Mouse (Mus musculus) left cerebral cortex, adult 11 months (tissue): ENCODE measurements at regions not wholly inside any gene's neighbourhood (a gene's known extent, or its start where the extent isn't known, plus 50 kb on each side); places are given as distances from the start of the nearest gene placed in this dataset.
A peak's percentile ranks its signal among the peaks of the same experiment; 100 is the strongest.

Experiments
- DNase-seq: peaks from one replicate; pipeline ENCODE4 v3.0.0; 2022; ENCODE audit warnings: low spot score

DNA sequence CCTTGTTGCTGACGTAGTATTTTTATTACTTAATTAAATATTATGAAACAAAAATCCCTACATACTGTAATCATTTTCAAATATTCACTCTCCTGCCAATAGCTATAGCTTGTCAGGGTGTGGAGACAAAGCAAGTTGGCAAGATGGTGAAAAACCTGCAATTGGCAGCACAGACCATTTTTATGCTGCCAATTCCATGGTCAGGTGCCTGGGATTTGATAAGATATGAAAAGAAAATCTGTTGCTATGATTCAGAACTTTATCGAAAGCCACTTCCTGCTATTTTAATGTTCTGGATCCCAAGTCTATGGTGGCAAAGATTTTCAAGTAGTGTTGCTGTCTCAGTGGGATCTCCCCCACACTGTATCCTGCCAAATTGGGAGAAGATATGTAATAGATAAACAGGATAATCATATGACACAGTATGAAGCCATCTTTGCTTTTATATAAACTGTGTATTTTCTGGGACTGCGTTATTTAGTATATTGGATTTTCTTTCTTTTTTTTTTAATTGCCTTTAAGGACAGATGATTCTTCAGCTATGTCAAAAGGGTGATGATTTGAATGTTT lies 165.3 kb upstream of the Lrrc3b start:
- DNase-seq, result no peak

DNA sequence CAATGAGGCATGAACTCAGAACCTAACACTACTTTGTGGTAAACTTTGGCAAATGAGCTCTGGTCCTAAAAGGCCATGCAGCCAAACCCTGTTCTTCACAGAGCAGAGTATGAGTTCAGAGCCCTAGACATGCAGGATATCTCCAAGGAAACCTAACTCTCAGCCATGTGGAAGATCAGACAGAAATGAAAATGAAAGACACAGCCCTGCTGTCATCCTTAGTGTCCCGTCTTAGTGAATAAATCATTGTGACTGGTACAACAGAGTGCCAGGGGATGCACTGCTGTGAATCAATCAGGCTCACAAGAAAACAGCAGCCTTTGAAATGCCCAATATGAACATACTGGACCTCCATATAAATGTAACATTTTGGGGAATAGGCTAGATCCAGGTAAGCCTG lies 171.4 kb upstream of the Lrrc3b start:
- no peak for DNase-seq

DNA sequence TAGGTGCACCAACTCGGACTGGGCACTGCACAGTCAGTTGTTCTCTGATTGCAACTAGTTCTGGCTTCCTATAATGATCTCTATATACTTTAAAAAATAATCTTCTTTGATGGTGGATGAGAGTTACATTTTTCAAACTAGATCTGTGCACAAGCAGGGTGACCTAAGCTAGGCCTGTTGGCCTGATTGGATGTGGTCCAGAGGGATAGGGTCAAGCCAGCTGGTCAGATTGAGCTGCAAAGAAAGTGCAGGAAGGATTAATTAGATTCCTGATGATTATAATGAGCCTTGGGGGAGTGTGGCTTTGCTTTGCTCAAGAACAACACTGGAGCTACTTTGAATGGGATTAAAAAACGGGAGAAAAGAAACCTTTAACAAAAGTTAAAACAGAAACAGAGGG lies 195.8 kb upstream of the Lrrc3b start:
- no peak for DNase-seq

DNA sequence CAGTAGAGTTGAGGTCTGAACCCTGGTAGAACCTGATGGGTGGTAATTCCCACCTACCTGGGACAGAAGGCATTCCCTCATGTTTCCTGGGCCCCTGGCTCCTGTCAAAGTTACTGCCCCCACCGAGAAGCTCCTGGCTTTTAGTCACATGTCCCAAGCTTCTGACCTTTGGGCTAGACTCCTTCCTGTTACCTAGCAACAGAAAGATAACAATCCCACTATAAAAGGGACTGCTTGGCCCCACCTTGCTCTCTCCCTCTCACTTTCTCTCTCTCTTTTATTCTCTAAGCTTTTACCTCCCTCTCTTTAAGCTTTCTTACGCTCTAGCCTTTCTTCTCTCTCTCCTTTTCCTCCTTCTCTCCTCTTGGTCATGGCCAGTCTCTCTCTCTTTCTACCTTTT lies 198.9 kb upstream of the Lrrc3b start:
- no peak for DNase-seq

DNA sequence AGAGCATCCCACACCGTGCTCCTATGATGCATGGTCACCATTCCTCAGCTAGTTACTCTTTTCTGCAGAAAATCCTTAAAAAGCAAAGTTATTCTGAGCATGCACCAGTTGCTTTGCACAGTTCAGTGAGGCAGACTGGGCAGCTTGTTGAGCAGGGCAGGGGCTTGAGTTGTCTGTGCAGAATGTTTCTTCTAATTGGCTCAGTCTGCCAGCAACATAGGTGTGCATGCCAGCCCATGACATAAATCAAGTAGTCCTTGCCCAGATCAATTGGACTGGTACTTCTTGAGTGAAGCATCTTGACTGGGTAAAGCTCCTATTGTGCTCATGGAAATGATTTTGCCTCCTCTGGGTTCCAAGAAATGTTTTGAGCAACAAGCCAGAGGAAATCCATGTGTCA lies 200.1 kb upstream of the Lrrc3b start:
- no peak for DNase-seq

DNA sequence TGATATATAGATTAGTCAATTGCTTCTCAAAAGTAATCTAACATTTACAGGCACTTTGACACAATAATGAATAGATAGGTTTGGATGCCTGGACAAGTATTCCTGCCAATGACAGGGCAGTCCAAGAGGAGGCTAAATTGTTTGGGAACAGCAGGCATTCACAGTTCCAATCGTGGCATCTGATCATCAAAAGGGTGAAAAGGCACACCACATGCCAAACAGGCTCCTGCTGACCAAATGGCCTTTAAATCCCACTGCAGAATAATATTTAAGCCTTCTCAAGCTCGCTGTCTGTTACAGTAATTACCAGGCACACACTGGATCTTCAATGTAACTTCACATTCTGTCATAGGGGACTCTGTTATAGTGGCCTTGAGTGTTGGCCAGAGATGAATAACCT lies 222.1 kb upstream of the Lrrc3b start:
- DNase-seq, result no peak

DNA sequence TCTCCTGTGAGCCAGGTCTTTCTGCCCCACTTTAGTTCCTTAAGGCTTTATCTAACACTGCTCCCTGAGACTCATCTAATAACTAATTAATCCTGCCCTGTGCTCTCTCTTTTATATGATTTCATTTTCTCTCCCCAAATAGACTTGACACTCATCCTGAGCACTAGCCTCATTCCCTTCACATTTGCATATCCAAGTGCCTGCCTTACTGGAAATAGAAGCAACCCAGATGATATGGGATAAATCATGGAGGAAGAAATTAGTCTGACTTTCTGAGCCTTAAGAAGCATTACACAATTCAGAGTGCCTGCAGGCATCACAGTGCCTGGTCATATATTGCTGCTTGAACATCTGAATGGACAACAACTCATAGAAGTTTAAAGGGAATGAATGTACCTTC lies 233.5 kb upstream of the Lrrc3b start:
- no peak for DNase-seq

DNA sequence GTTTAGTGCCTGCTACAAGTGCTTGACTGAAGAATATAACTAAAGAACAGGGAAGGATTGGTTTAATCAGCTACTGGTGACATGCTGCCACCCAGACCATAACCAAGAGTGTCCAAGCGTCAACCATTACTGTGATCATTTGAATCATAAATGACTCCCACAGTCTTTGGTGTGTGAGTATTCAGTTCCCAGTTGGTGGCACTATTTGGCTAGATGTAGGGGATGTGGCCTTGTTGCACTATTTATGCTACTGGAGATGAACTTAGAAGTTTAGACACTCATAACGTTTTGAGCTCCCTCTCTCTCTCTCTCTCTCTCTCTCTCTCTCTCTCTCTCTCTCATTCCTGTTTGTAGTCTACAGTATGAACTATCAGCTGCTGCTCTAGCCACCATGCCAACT lies 238.4 kb upstream of the Lrrc3b start:
- no peak for DNase-seq

DNA sequence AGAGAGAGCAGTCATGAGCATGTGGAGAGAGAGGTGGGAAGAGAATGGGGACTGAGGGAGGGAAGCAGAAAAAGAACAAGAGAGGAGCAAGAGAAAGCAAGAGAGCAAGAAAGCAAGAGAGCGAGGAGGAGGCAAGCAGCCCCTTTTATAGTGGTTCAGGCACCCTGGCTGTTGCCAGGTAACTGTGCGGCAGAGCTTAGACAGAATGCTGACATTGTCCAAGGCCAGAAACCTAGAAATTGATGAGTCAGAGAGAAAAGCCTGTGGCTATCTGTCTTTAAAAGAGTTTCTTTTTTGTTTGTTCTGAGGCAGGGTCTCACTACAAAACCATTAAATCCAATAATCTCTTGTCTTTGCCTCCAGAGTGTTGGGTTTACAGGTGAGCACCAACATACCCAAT lies 240.7 kb upstream of the Lrrc3b start:
- no peak for DNase-seq

DNA sequence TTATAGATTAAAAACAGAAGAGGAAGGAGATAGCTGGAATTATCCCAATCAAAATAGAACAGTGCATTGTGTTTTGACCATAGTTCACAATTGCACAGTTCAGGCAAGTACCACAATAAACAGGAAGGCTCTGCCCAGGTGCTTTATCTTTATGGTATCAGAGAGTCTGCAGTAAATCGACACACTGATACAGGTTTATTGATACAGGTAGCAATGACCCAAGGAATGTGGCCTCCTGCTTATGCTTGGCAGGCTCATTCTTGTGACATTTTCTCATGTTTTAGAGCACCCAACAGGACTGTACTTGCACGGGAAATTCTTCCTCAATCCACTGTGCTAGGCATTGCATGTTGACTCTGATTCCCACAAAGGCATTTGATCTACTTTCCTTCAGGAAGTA lies 259.2 kb upstream of the Lrrc3b start:
- no peak for DNase-seq

DNA sequence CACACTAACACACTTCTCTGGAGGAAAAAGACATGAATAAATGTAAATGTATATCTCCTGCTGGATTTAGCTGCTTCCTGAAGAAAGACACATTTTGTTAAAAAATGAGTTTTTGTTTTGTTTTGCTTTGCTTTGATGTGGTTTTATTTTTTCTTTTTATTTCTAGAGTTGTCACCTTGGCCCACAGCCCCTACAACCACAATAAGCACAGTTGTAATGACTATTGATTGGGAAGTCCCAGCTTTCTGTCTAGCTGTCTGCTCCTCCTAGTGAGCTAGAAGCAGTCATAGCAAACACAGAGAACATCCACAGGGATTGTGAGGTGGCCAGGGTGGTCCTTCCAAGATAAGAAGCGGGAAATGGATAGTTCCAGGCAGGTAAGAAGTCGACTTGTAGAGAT lies 259.8 kb upstream of the Lrrc3b start:
- DNase-seq, result no peak

DNA sequence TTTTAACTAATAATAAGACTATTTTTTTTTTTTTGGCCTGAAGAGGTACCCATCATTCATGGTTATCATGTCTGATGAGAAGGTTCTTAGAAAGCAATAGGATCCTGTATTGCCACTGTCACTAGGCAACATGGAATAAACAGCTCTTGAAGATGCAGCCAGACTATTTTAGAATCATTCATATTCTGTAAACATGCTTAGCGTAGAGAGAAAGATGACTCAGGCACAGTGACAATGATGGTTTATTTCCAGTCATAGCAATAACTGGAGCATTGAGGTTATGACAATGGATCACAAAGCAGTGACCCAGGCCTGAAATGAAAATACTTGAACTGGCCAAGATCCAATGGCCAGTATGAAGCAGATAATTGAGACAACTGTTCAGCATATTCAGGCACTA lies 283.3 kb upstream of the Lrrc3b start:
- DNase-seq, result no peak

DNA sequence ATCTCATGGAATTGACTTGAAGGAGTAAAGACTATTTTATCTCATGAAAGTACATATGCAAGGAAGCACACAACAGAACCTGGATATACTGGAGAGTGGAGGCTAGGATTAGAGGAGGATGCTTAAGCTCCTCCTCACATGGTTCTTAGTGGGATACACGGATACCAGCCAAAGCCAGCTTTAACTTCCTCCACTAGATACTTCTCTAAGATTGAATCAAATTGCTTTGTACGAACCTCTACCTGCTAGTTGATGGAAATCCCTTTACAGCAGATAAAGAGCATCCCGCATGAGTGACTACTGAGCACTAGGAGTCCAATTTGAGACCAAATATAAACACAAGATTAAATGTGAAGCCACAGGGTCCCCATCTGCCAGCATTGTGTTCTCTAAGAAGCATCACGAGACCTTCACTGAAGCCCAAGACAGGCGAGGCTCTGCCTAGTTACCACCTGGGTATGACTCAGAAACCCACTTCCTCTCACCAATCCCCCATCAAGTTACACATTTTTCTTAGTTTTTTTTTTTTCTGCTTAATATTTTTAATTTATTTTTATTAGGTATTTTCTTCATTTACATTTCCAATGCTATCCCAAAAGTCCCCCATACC lies 307.9 kb upstream of the Lrrc3b start:
- DNase-seq, result no peak

DNA sequence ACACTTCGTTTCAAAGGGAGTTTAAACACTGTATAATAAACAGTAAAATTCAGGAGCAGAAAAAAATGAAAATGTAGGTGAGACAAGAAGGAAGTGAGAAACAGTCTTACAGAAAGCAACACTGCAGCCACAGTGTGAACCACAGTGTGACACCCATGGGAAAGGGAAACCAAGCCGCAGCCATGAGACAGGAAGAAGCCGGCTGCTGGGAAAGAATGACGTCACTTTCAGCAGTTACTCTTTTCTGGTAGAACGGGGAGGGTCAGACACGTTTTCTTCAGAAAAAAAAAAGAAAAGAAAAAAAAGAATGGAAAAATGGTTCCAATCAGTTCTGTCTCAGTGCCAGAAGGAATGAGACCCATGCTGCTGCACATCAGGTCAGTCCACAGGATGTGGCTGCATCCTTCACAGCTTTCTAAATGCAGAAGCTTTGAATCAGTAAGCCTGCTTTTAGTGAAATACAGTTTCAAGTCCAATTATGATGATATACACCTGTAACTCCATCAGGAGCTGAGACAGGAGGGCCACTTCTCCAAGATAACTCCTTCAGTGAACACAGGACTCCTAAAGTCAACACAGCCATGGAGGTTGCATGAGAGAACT lies 331.2 kb upstream of the Lrrc3b start:
- no peak for DNase-seq

DNA sequence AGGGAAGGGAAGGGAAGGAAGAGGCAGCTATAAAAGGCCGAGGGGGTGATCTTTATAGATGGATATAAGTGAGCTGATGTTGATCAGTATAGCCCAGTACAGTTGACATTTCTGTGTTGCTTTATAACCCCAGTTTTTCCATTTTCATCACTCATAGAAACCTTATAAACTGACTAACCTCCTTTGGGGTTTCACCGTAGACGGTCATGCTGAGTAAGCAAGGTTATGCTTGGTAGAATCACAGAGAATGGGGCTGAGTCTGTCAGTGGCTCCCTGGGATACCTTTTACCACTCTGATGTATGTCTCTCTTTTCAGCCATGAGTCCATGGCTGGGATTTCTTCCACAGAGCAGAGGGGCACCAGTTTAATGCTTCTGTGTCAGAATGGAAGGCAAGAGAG lies 345.9 kb upstream of the Lrrc3b start:
- DNase-seq, result no peak

DNA sequence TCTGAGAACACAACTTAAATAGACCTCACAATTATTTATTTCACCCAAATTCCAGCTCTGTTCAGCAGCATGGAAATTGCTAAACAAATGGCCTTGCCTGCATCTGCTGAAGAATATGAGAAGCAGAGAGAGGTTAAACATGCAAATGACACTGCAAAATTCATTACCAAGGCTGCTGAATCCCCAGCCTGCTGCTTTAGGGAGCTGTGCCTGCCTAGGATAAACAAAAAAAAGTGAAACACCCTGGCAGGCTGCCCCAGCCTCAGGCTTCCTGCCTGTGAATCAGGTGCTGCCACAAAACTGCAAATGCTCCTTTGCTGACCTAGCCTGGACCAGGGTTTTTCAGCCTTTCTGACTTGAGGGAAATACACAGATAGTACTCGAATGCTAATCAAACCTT lies 346.4 kb upstream of the Lrrc3b start:
- DNase-seq, result peak; percentile 7

DNA sequence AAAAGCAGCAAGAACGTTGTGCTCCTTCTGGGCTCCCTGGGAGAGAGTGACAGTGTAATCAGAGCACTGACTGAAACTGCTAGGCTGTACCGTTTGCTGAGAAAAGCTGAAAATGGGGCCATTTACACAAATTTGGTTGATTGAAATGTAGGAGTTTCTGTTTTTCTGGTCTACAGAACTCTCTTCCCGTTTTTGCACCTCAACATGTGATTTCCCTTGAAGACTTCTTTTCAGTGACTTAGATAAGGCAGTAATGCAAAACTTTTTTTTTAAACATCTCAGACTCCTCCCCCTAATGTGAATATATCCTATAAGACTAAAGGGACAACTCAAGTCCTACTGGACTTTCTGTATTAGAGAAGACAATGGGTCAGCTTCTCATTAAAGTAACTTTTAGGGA lies 356.9 kb upstream of the Lrrc3b start:
- DNase-seq, result no peak

DNA sequence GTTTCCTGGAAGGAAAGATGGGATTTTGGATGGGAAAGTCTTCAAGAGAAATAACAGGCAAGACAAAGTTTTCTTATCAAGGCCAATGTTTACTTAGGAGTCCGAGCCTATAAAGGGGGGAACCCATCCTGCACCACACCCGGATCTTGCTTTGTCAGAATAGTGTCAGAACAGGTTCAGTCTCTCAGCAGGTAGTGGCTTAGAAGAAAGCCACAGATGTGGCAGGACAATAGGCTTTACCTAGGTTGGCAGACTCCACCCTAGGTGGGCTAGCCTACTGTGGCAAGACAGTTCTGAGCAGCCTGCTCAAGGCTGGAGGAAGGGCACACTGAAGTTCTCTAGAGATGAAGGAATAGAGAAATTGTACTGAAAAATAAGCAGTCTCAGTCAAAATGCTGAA lies 358.2 kb upstream of the Lrrc3b start:
- DNase-seq, result no peak

DNA sequence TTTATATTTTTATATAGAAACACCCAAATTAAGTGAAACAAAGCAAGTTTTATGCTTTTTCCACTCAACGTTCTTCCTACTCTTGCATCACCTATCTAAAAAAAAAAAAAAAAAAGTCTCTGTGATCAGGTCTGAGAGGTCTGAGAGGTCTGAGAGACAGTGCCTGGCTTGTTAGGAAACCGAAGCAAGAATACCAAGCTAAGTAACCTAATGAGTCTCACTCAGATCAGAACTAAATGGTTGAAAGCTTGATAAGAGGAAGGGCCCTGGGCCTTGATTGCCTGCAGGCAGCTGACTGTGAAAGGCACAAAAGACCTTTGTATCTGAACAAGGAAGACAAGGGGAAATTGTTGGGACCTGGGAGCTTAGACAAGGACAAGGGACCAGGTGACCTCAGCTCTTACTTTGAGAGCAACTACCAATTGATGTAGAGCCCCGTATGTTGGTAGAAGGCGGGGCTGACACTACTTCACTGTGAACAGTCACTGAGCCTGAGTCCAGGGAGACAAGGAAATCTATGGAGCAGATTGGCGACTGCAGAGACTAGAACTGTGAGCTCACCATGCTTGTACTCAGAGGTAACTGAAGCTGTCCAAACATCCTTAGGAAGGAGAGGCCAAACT lies 362.8 kb upstream of the Lrrc3b start:
- DNase-seq, result no peak

DNA sequence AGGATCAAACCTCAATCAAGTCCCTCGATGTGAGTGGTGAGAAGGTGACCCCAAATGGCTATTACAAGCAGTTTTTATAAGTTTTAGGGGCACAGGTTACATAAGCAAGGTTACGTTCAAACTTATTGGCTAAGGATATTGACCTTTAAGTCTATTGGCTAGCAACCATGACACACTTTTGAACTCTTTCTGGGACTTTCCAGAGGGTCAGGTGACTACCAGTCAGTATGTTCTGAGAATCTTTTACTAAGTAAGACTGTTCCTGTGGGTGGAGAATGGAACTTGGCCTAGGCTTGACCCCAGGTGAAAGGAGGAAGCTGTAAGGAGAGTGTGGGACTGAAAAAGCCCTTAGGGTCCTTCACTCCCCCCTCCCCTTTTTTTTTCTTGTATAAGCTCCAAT lies 370.3 kb upstream of the Lrrc3b start:
- no peak for DNase-seq

DNA sequence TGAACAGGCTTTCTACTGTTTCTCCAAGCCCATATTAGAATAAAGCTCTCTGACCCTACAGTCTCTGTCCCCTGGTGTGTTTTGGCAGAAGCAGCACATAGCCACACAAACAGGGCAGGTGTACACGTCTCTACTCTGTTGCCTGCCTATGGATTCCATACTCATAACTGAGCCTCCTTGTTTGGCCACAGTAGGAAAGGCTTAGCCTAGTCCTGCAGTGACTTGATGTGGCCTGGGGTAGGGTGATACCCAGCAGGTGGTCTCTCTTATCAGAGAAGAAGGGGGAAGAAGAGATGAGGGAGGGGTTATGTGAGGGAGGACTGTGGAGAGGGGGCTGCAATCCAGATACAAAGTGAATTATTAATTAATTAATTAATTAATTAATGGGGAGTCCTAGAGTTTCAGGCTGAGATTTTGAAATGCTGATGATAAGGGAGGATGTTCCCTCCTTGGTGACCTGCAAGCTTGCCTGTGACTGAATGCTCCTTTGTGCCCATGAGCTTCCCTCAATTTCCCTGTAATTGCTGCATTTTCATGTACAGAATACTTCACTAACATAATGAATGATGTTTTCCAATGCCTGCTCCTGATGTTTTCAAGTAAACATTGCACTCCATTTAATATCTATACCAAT lies 402.7 kb upstream of the Lrrc3b start:
- no peak for DNase-seq

DNA sequence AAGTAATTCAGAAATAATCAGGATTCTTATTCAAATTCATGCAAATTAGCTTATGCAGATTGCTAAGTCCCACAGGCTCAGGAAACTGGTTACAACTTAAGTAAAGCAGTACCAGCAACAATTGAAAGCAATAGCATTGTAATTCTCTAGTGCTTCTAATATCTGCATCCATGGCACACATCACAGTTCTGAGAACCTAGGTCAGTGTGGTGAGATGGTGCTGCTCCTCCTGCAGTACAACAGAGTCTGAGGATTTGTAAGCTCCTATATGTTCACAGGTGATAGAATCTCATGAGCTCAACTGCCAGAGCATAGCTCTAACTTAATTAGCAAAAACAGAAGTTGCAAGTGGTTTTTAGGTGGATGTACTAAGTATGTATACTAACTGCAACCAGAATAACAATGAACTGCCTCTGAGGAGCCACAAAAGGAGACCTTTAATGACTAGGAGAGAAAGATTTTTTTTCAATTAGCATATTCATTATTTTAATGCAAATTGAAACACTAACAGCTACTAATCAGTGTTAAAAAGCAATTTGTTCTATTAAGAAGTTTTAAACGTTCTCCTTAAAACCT lies 403.3 kb upstream of the Lrrc3b start:
- no peak for DNase-seq

DNA sequence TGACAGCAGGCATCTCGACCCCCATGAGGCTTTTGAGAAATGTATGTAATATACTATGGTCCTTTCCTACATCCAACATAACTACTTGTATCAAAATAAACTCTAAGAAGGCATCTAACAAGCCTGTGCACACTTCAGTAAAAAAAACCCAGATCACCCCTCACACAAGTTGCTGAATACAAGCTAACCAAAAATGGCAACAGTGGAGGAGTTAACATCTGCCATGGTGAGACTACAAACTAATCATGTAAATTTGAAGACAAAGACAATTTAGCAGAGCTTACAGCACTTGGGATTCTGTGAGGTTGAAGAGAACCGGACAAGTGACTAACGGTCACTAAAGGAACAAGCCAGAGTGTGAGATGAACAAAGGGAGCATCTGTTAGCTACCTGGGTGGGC lies 380.6 kb upstream of the Ngly1 start:
- DNase-seq, result no peak
